Mouse (Mus musculus) MEL (cell line): ENCODE measurements around the gene Ankdd1b. TPM values are rescaled to one million over a fixed set of nuclear protein-coding genes. Genes with fewer than 3 reads are reported as not detected.

Source experiments
- DNase-seq: peaks from one replicate; pipeline ENCODE4 v3.0.0; 2011; ENCODE audit warnings: low read depth, low spot score
- H3K27ac ChIP-seq: 2 replicates; pipeline ENCODE4 v1.5.1; 2012; ENCODE audit warnings: low read depth, mild to moderate bottlenecking, control low read depth, low read length, moderate library complexity; ENCODE audit not compliant: control insufficient read depth
- H3K27me3 ChIP-seq, 2 experiments: fragments of 150-350 bp in 1 of 2; sonication (generic) in 1 of 2; 2 replicates each; pipeline ENCODE4 v1.6.1; 2012; ENCODE audit warnings: low read length in 2 of 2, mild to moderate bottlenecking in 2 of 2, improper control_type of control experiment in 1 of 2, moderate library complexity in 1 of 2; ENCODE audit not compliant: insufficient read depth in 2 of 2, control insufficient read depth in 1 of 2
- H3K36me3 ChIP-seq, 2 experiments: 2 replicates each; pipeline ENCODE4 v1.6.1; 2012 to 2014; ENCODE audit warnings: low read length in 2 of 2, improper control_type of control experiment in 1 of 2, inconsistent platforms in 1 of 2, mild to moderate bottlenecking in 1 of 2; ENCODE audit not compliant: insufficient read depth in 2 of 2, control insufficient read depth in 1 of 2
- H3K4me1 ChIP-seq, 2 experiments: fragments of 150-350 bp in 1 of 2; sonication (generic) in 1 of 2; 2 replicates each; pipeline ENCODE4 v1.6.1; 2012; ENCODE audit warnings: low read length in 2 of 2, improper control_type of control experiment in 1 of 2, mild to moderate bottlenecking in 1 of 2; ENCODE audit not compliant: insufficient read depth in 2 of 2, control insufficient read depth in 1 of 2
- H3K4me3 ChIP-seq, 2 experiments: fragments of 150-350 bp in 1 of 2; sonication (generic) in 1 of 2; 2 replicates each; pipeline ENCODE4 v1.5.1; 2012; ENCODE audit warnings: low read depth in 2 of 2, low read length in 2 of 2, mild to moderate bottlenecking in 2 of 2, moderate library complexity in 2 of 2, control low read depth in 1 of 2, improper control_type of control experiment in 1 of 2; ENCODE audit not compliant: control insufficient read depth in 1 of 2, insufficient read depth in 1 of 2
- H3K79me2 ChIP-seq: 2 replicates; pipeline ENCODE4 v1.6.1; 2012; ENCODE audit warnings: mild to moderate bottlenecking, low read length, moderate library complexity; ENCODE audit not compliant: control insufficient read depth, poor library complexity, insufficient read depth
- H3K9ac ChIP-seq: 2 replicates; pipeline ENCODE4 v1.6.1; 2012; ENCODE audit warnings: low read depth, mild to moderate bottlenecking, control low read depth, low read length, moderate library complexity; ENCODE audit not compliant: control insufficient read depth, poor library complexity, severe bottlenecking
- H3K9me3 ChIP-seq: fragments of 150-350 bp; sonication (generic); replicated peaks from 2 replicates; pipeline ENCODE4 v1.6.1; 2012; ENCODE audit warnings: mild to moderate bottlenecking, low read length, improper control_type of control experiment, moderate library complexity; ENCODE audit not compliant: insufficient read depth
- E2F4 ChIP-seq: IDR thresholded peaks from 2 replicates; pipeline ENCODE4 v1.6.1; 2011; ENCODE audit warnings: low read depth, low read length, improper control_type of control experiment, borderline replicate concordance
- ELF1 ChIP-seq: IDR thresholded peaks from 2 replicates; pipeline ENCODE4 v1.6.1; 2014; ENCODE audit warnings: low read depth, mild to moderate bottlenecking, inconsistent platforms, low read length, improper control_type of control experiment, moderate library complexity
- EP300 ChIP-seq, 2 experiments: IDR thresholded peaks; 2 replicates each; pipeline ENCODE4 v1.6.1; 2011; ENCODE audit warnings: improper control_type of control experiment in 2 of 2, low read length in 2 of 2, low read depth in 1 of 2, mild to moderate bottlenecking in 1 of 2
- ETS1 ChIP-seq: IDR thresholded peaks from 2 replicates; pipeline ENCODE4 v1.6.1; 2012; ENCODE audit warnings: low read depth, mild to moderate bottlenecking, inconsistent platforms, low read length, improper control_type of control experiment, moderate library complexity
- GABPA ChIP-seq: IDR thresholded peaks from 2 replicates; pipeline ENCODE4 v1.6.1; 2012; ENCODE audit warnings: low read depth, mild to moderate bottlenecking, inconsistent platforms, low read length, improper control_type of control experiment, moderate library complexity
- HCFC1 ChIP-seq: IDR thresholded peaks from 2 replicates; pipeline ENCODE4 v1.6.1; 2012; ENCODE audit warnings: low read depth, mild to moderate bottlenecking, inconsistent platforms, low read length, improper control_type of control experiment, moderate library complexity
- MAX ChIP-seq: IDR thresholded peaks from 2 replicates; pipeline ENCODE4 v1.6.1; 2011; ENCODE audit warnings: low read length, improper control_type of control experiment
- MAZ ChIP-seq: IDR thresholded peaks from 2 replicates; pipeline ENCODE4 v1.6.1; 2012; ENCODE audit warnings: low read depth, mild to moderate bottlenecking, inconsistent platforms, low read length, improper control_type of control experiment
- MXI1 ChIP-seq: IDR thresholded peaks from 2 replicates; pipeline ENCODE4 v1.6.1; 2011; ENCODE audit warnings: mild to moderate bottlenecking, low read depth, low read length, improper control_type of control experiment
- NRF1 ChIP-seq: IDR thresholded peaks from 2 replicates; pipeline ENCODE4 v1.6.1; 2014; ENCODE audit warnings: low read depth, mild to moderate bottlenecking, inconsistent platforms, low read length, improper control_type of control experiment, moderate library complexity; ENCODE audit not compliant: poor library complexity, insufficient read depth, severe bottlenecking
- RCOR1 ChIP-seq: IDR thresholded peaks from 2 replicates; pipeline ENCODE4 v1.6.1; 2012; ENCODE audit warnings: low read depth, mild to moderate bottlenecking, inconsistent platforms, low read length, improper control_type of control experiment
- TAL1 ChIP-seq: IDR thresholded peaks from 2 replicates; pipeline ENCODE4 v1.6.1; 2012; ENCODE audit warnings: mild to moderate bottlenecking, inconsistent platforms, low read length, moderate library complexity, mixed read lengths
- TCF12 ChIP-seq: IDR thresholded peaks from 2 replicates; pipeline ENCODE4 v1.6.1; 2014; ENCODE audit warnings: low read depth, mild to moderate bottlenecking, inconsistent platforms, low read length, improper control_type of control experiment, moderate library complexity
- USF2 ChIP-seq, 2 experiments: IDR thresholded peaks; 2 replicates each; pipeline ENCODE4 v1.6.1; 2011 to 2012; ENCODE audit warnings: improper control_type of control experiment in 2 of 2, low read length in 2 of 2, borderline replicate concordance in 1 of 2, inconsistent platforms in 1 of 2, low read depth in 1 of 2, mild to moderate bottlenecking in 1 of 2; ENCODE audit not compliant: insufficient read depth in 1 of 2
- ZC3H11A ChIP-seq: IDR thresholded peaks from 2 replicates; pipeline ENCODE4 v1.6.1; 2012; ENCODE audit warnings: low read depth, mild to moderate bottlenecking, inconsistent platforms, low read length, improper control_type of control experiment
- ZKSCAN1 ChIP-seq: IDR thresholded peaks from 2 replicates; pipeline ENCODE4 v1.6.1; 2012; ENCODE audit warnings: low read depth, mild to moderate bottlenecking, inconsistent platforms, low read length, improper control_type of control experiment, moderate library complexity
- ZMIZ1 ChIP-seq: IDR thresholded peaks from 2 replicates; pipeline ENCODE4 v1.6.1; 2012; ENCODE audit warnings: low read depth, mild to moderate bottlenecking, inconsistent platforms, low read length, improper control_type of control experiment, moderate library complexity
- polyA plus RNA-seq, 2 experiments: library from polyadenylated mRNA; stranded (reverse) in 1 of 2; unstranded in 1 of 2; fragments of >175 nt in 1 of 2; fragments of >200 nt in 1 of 2; gene quantifications; 2 replicates each; pipeline versions ENCODE4 v1.2.1 to v1.2.4; 2012; ENCODE audit warnings: low replicate concordance in 2 of 2, low read depth in 1 of 2; ENCODE audit not compliant: insufficient read length in 2 of 2, insufficient read depth in 1 of 2, missing spikeins in 1 of 2
- total RNA-seq: library from RNA; depleted of rRNA; stranded (reverse); fragments of 300-350 nt; gene quantifications from 2 replicates; pipeline ENCODE4 v1.2.3, GENCODE M21; 2012

Ankdd1b gene
- total and polyA plus RNA-seq, 3 experiments, result 0.12 TPM; not detected in 2

- H3K4me3 ChIP-seq, result no peak overlapping the region
- no peak overlapping the region for H3K9ac ChIP-seq
- DNase-seq, result no peak
- no peaks in the 10 kb centered on the region for H3K9me3 ChIP-seq
- peaks cover 0 to 5% of the 10 kb centered on the region in 2 experiments; a peak in 2 of 4 replicates for H3K4me1 ChIP-seq
- H3K27me3 ChIP-seq, result no peaks in the 10 kb centered on the region
- TF ChIP-seq ZC3H11A (no peak), TCF12 (no peak), EP300 (IDR thresholded peaks at IDR 0.05; ENCODE audit: low read depth in 1 of 2, low read length in 2 of 2) (no peak), TAL1 (no peak), ZKSCAN1 (no peak), ETS1 (no peak), ZMIZ1 (no peak), MAX (no peak), RCOR1 (no peak), MAZ (no peak), E2F4 (no peak), NRF1 (no peak), USF2 (IDR thresholded peaks at IDR 0.05; ENCODE audit: borderline replicate concordance in 1 of 2, insufficient read depth in 1 of 2, low read depth in 1 of 2, low read length in 2 of 2) (no peak), ELF1 (no peak), GABPA (no peak)
- H3K27ac ChIP-seq, result no peak overlapping the region
- H3K36me3 ChIP-seq, result no peaks in the 10 kb centered on the region
- H3K79me2 ChIP-seq, result no peaks in the 10 kb centered on the region
Measured at GRCm38 (mm10) chr13:96450205-96450856, 20.7 kb downstream of the Ankdd1b start.

GRCm38 (mm10) chr13:96440436-96440835 is 30.6 kb downstream of the Ankdd1b start:
- Histone ChIP-seq H3K36me3 (peaks cover 0 to 5% of the 10 kb centered on the region in 2 experiments; a peak in 2 of 4 replicates), H3K79me2 (no peaks in the 10 kb centered on the region), H3K4me3 (no peak overlapping the region), H3K27ac (no peak overlapping the region), H3K4me1 (peaks cover 2 to 10% of the 10 kb centered on the region in 2 experiments; a peak in 3 of 4 replicates), H3K9ac (no peak overlapping the region), H3K9me3 (no peaks in the 10 kb centered on the region), H3K27me3 (no peaks in the 10 kb centered on the region; a peak in 1 of 4 replicates)
- TF ChIP-seq HCFC1 (no peak), MXI1 (no peak), GABPA (no peak)
- no peak for DNase-seq
